Mouse (Mus musculus) monocyte, adult 2 months (primary cell): Measurements from ENCODE around the gene 5730455P16Rik.
"Not testable (repeated sequence)": the region's sequence is repeated elsewhere in the genome, so short reads cannot be mapped to it uniquely, and the experiment has no call there.

Experiments
- DNase-seq, 2 experiments: peaks; one replicate each; pipeline ENCODE4 v3.0.0; 2022; ENCODE audit warnings: low spot score in 2 of 2, low read depth in 1 of 2

5730455P16Rik gene

GRCm38 (mm10) chr11:80379184-80379583 lies 1.4 kb upstream of the 5730455P16Rik start:
- not testable (repeated sequence) for DNase-seq

- DNase-seq: not testable (repeated sequence)
Observed at GRCm38 (mm10) chr11:80378452-80379068, 726 bp upstream of the 5730455P16Rik start.

GRCm38 (mm10) chr11:80376651-80377050 lies 1.2 kb downstream of the 5730455P16Rik start:
- DNase-seq: no peak

- DNase-seq: no peak
Observed at GRCm38 (mm10) chr11:80368949-80369348, 8.9 kb downstream of the 5730455P16Rik start.

GRCm38 (mm10) chr11:80354832-80355231 lies 23.0 kb downstream of the 5730455P16Rik start:
- DNase-seq: peak; percentile 17 to 41

GRCm38 (mm10) chr11:80351832-80352430 lies 25.9 kb downstream of the 5730455P16Rik start:
- peak; percentile 33 to 61 for DNase-seq

GRCm38 (mm10) chr11:80342482-80342881 lies 35.4 kb downstream of the 5730455P16Rik start:
- no peak for DNase-seq

- no peak for DNase-seq
Observed at GRCm38 (mm10) chr11:80336351-80336730, 41.5 kb downstream of the 5730455P16Rik start.

GRCm38 (mm10) chr11:80335609-80336350 lies 42.1 kb downstream of the 5730455P16Rik start:
- DNase-seq: no peak

GRCm38 (mm10) chr11:80332709-80333400 lies 45.0 kb downstream of the 5730455P16Rik start:
- DNase-seq: no peak

- no peak for DNase-seq
Observed at GRCm38 (mm10) chr11:80324636-80325035, 53.2 kb downstream of the 5730455P16Rik start.

GRCm38 (mm10) chr11:80323255-80323654 lies 54.6 kb downstream of the 5730455P16Rik start:
- DNase-seq: no peak

- DNase-seq: no peak
Observed at GRCm38 (mm10) chr11:80315743-80316639, 61.8 kb downstream of the 5730455P16Rik start.

GRCm38 (mm10) chr11:80313944-80314343 lies 63.9 kb downstream of the 5730455P16Rik start:
- no peak for DNase-seq

- DNase-seq: no peak
Observed at GRCm38 (mm10) chr11:80313462-80313861, 64.4 kb downstream of the 5730455P16Rik start.

- DNase-seq: no peak
Observed at GRCm38 (mm10) chr11:80312565-80312964, 65.3 kb downstream of the 5730455P16Rik start.

GRCm38 (mm10) chr11:80312049-80312448 lies 65.8 kb downstream of the 5730455P16Rik start:
- DNase-seq: no peak

GRCm38 (mm10) chr11:80311271-80311670 lies 66.6 kb downstream of the 5730455P16Rik start:
- DNase-seq: no peak
